Mouse (Mus musculus) adrenal gland, adult 18-20 months (tissue): ENCODE measurements at regions not wholly inside any gene's neighbourhood (a gene's known extent, or its start where the extent isn't known, plus 50 kb on each side); places are given as distances from the start of the nearest gene placed in this dataset.

Experiments
- DNase-seq, 2 experiments: peaks; one replicate each; pipeline ENCODE4 v3.0.0; 2021 to 2022; ENCODE audit warnings: low spot score in 2 of 2

DNA sequence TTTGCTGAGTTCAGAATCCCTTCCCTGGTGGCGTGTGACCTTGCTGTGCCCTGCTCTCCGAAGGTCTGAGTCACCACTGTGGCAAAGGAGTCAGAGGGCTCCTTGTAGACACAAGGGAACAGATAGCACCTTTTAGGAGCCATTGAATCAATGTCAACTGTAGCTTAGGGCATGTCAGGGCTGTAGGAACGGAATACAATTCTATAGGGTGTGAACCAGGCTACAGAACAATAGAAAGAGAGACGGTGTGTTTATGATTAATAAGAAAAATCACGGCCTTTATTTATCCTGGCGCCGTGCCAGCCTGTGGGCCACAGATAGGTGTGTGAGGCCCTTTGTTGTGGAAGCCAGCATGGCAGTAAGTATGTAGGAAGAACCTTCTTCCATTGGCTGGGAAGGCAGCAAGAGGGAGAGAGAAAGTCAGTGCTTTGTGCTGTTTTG is 228.4 kb upstream of the Foxq1 start:
- DNase-seq = no peak

DNA sequence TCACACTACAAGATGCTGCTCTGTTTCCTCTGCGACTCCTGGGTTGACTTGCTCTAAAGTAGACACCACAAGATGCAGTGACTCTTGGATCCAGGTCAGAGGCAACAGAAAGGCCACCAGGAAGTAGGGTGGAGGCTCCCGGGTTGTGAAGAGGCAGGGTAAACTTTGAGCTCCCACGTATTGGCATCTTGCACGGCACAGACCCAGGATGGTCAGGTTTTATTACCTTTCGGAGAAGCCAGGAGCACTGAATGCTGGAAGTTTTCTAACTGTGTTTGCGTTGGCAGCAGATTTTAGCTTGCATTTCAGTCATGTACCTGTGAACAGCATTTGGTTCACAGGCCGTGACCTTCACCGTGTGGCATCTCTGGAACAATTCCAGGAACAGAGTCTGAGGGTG is 227.2 kb upstream of the Foxq1 start:
- no peak for DNase-seq

DNA sequence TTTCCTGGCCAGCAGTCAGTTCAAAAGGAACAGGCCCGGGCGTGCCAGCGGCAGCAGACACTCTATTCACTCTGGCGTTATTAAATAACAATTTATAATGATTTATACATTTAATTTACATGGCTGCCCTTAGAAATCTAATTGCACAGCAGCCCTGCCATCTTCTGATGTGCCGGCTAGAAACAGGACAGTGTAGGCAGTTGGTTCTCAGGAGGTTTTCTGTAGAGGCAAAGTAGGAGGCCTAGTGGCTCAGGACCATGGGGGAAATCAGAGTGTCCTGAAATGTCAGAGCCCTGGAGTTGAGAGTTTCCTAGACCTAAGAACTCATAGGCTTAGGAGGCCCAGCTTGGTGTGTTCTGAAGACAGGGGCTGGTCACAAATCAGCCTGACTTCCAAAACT is 225.2 kb upstream of the Foxq1 start:
- no peak for DNase-seq

DNA sequence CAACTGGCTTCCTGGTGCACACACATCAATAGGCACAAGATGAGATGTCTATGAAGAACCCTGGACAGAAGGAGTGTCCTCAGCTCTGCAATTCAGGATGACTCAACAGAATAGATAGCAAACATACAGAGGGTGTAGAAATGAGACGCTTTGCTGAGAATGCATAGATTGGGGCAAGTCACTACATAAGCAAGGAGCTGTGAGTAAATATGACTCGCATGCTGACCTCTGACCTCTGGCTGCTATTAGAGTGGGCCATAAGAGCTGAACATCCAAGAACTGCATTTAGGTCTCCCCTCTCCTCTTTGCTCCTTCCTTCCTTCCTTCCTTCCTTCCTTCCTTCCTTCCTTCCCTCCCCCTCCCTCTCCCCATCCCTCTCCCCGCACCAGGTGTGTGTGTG is 221.0 kb upstream of the Foxq1 start:
- DNase-seq = no peak

DNA sequence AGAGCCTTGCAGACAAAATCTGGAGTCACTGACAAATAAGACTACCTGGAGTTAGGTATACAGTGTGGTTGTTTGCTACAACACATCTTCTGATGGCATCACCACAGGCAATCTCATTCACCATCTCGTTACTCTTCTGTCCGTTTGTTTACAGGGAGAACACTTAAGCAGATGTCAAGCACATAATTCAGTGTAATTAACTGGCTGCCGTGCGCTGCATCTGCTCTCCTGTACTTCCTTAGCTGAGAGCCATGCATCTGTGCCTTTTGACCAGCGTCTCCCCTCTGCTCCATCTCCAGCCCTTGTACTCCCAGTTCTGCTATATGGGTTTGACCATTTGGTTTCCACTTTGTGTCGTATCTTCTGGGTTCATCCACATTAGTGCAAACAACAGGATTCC is 218.3 kb upstream of the Foxq1 start:
- DNase-seq = no peak

DNA sequence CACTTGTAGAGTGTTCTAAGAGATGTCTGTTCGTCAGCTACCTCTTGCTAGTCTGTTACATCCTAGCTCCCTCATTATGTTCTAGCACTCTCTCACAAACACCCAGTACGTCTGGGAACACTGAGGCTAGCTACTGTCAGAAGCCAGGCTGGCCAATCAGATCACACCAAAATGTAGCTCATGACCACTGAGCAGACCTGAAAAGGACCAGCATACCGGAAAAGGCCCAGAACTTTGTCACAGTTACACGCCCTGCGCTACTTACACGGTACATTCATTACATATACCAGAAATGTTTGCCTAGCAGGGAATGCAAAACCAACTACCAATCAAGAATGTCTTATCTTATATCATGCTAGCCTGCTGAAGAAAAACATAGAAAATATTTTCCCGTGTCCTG is 216.5 kb upstream of the Foxq1 start:
- DNase-seq = no peak

DNA sequence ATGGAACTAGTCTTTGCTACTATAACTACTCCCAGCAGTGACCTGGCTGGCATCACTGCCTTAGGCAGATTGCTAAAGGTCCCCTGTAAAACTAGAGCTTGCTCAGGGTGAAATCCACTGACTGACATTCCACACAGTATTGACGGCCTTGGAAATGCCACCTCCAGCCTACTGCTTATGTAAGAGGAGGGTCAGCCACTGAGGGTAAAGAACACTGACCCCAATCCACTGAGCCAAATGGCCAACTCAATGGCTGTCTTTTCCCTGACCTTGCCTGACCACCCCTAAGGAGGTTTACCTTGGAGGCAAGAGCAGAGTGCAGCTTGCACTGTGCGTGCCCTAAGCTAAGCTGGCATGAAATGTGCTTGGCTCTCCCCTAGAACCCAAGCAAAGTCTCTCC is 216.0 kb upstream of the Foxq1 start:
- DNase-seq = no peak

DNA sequence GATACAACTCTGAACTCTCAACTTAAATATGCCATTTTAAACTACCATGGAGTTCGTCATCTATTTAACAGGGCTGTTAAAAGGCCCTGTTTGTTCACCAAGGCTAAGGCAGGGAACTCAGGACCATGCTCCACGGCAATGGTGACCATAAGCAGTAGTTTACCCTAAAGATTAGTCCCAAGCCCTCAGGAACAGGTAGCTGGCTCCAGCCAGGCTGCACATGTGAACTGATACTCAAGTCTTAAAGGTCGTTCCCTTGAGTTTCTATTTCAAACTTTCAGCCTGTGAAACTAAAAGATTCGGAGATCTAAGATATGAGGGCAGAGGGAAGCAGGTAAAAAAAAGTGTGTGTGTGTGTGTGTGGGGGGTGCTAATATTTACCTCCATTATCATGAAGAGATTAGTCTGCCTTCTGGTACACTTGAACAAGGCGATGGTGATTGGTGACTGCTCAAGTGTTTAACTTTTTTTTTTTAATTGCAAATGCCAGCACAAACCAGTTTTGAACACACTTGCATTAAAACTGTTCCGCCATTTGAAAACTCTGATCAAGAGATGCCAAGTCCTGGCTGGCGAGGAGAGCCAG is 215.5 kb upstream of the Foxq1 start:
- no peak for DNase-seq

DNA sequence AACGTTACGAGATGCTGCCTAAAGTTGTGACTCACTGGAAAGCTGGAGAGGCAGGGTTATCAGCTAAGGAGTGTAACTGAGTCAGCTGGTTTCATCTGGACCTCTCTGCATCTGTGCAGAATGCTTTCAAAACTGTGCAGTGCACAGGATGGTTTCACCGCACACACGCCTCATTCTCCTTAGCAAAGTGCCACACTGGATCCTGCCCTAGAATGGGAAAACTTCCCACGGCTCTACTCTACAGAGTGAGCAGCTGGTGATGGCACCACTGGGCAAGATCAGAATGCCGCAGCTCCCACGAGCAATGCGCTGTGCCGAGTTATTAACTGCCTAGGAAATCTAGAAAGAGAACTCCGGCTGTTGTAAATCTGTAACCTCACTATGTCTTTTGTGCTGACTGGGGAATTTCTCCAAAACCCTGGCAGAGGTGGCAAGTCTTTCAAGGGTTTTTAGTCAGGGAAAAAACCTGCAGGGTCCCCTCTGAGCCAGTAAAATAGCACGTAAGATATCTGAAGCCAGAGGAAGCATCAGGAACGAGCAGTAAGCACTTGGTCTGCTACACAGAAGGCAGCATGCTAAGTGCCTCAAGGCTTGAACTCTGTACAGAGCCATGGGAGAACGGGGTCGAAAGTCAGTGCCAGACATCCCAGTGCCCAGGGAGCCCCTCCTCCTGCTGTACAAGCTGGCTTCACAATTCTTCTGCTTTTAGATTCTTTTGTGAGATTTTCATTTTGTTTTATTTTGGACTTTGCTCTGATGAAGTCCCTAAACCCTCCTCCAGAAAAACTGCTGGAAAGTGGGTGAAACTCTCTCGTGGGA is 214.4 kb upstream of the Foxq1 start:
- no peak for DNase-seq

DNA sequence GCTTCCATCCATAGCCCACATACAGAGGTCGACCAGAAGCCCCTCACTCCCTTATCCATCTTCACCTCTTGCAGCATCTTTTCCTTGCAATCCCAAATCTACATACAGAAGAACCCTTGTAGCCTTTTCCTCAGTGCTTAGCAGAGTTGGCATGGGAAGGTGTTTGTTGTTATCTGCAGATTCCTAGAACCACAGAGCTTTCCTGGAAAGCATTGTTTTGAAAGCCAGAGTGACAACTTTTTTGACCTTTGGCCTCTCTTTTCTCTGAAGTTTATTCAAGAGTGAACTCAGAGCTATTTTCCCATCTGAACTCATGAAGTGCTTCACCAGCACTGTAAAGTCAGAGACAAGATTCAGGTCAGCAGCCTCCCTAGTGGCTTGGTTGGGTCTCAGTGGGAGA is 209.7 kb upstream of the Foxq1 start:
- no peak for DNase-seq

DNA sequence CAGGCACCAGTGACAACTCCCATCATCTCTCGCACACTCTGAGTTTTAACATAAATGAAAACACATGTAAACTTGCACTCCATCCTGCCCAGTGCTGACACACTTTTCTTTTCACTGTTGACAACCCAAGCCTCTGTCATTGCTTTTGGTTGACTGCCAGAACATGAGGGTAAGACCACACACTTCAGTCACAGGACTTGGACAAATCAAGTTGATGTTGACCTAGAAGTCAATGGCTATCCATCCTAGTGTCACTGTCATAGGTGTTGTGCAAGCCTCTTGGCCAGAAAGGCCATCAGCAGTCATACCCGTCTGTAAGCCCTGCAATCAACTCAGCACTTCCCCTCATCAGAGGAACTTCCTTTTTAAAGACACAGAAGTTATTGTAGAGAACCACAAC is 208.9 kb upstream of the Foxq1 start:
- no peak for DNase-seq

DNA sequence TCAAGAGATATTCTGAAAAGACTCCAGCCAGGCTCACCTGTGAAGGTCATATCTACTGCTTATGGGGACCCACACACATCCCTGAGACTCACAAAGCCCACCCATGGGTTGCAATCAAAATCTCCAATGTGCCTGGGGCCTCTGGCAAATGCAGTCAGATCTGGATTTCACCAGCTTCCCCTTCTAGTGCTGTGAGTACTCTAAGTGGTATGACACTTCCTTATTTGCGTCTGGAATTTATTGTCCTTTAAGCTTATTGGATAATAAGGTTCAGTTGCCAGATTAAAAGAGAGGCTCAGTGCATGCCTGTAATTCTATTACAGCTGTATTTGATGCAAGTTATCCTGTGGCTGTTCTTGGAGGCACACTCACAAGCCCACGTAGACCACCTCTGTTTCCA is 206.3 kb upstream of the Foxq1 start:
- DNase-seq = no peak

DNA sequence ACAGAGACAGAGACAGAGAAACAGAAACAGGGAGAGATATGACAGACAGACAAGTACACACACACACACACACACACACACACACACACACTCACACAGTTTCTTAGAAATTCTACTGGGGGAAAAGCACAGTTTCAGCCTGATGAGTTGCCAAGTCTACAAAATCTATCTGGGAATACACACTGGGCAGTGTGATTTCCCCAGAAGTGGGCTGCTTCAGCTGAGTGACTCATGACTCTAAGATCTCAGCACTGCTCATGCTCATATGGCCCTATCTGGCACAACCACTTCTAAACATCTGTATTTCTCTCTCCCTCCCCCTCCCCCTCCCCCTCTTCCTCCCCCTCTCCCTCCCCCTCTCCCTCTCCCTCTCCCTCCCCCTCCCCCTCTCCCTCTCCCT is 204.5 kb upstream of the Foxq1 start:
- no peak for DNase-seq

DNA sequence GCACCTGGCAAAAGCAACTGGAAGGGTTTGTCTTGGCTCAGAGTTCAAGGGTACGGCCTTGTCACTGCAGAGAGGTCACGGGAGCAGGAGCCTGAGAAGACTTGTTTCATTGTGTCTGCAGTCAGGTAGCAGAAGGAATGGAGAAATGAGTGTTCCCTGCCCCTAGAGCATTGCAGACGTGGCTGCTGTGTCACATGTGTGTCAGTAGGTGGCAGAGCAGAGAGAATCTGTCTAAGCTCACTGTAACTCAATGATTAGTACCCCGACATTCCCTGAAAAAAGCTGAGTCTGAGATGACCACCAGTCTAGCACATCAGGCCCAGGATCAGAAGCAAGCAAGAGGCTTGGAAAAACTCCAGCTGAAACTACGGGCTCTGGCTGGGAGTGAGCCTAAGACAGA is 203.1 kb upstream of the Foxq1 start:
- DNase-seq = no peak

DNA sequence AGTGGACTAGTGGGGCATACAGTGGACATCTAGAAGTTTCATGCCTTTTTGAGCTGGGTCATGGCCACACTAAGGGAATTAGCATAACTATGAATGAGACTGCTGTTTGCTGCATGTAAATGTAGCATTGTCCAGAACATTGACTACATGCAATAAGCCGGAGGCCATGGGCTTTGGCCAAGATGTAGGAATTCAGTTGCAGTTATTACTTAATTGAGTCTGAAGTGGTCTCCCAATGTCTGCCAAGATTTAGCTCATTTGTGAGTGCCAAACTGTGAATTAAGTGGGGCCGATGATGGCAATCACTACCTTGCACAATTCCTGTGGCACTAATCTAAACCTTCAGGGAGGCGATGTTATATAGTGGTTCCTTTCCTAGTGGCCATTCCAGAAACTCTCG is 196.6 kb upstream of the Foxq1 start:
- no peak for DNase-seq

DNA sequence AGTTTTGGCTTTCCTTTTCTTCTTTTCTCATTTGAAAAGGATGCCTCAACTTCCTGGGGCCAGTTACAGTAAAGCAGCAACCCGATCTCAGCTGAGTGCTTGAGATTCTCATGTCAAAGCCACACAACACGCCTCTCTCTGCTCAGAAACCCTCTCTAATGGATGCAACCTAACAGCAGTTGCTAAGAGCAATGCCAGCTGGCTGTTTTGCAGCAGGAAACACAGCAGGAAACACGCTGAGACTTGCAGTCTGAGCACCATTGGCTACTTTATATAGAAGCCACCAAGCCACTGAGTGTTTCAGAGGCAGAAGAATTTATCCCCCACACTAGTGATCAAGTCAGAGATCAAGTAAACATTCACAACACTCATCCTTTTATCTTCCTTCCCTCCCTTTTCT is 193.5 kb upstream of the Foxq1 start:
- no peak for DNase-seq

DNA sequence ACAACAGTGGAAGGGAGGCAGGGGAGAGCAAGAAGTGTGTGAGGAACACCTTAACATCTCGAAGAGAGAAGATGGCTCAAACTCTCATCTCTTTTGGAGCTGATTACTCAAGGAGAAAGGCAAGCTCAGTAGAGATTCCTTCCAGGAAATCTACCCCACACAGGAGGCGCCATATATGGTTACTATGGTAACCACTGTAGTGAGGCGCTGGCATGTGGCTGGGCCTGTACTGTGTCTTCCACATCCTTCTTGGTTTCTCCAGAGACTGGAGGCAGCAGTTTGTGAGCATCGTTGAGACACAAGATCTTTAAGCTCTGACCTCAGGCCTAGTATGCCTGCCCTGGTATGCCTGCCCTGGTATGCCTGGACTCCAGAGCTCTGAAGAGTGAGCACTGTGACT is 191.6 kb upstream of the Foxq1 start:
- no peak for DNase-seq

DNA sequence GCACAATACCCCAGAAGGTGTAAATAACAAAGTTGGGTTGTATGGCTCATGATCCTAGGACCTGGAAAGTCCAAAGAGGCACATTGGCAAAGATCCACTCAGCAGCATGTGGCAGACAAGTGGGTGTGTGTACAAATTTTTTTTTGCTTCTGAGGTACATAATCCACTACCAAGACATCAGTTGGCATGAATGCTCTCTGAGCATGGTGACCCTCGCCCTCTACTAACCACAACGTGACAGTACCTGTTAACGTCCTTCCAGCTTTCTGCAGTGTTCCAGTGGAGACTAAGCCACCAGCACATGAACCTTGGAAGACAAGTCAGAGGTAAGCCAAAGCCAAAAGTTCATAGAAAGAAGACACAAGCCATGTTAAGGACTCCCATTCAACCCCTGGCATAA is 188.7 kb upstream of the Foxq1 start:
- no peak for DNase-seq

DNA sequence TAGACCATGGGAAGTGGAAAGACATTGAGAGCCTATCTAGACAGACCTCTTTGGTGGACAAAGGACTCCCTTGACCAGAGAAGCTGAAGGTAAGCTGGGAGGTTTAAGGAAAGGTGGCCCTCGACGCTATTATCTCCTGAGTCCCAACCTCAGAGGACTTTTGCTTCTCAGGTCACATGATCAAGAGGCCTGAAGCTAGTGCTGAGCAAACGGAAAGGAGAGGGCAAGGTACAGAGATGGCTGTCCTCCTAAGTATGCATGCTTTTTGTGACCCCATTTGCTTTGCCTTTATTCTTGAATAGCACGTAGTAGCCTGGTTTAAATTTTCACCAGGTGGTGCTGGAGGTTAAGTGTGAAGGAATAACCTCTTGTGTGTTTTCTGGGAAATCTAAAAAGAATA is 186.8 kb upstream of the Foxq1 start:
- DNase-seq = no peak

DNA sequence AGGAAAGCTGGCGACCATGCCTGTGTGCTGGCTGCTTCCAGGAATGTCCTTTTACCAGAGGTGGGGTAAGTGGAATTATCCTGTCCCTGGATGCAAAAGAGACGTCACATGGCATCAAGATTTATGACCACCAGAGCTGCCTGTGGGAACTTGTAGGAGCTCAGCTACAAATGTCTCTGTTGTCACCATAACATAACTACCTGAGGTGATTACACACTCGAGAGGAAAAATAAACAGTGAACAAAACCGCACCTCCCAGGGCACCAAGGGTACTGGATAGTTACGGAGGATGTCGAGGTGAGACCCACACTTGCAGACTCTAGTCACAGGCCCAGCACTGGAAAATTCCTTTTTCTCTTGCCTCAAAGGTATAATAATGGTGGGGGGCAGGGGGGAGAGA is 185.1 kb upstream of the Foxq1 start:
- no peak for DNase-seq

DNA sequence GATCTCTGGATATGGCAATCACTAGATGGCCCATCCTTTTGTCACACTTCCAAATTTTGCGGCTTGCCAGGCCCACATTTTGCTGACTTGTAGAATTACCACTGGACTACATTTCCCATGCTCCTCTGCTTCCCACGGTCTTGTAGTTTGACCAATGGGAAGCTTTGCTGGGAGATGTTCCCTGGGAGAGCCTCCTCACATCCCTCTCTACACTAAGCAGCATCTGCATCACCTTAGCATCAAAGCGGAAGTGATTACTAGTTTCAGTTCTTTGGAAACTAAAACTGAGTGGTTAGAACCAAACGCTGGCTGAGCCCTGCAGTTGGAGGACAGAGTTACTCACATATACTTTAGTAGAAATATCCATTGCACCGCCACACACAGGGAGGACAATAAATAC is 181.9 kb upstream of the Foxq1 start:
- no peak for DNase-seq

DNA sequence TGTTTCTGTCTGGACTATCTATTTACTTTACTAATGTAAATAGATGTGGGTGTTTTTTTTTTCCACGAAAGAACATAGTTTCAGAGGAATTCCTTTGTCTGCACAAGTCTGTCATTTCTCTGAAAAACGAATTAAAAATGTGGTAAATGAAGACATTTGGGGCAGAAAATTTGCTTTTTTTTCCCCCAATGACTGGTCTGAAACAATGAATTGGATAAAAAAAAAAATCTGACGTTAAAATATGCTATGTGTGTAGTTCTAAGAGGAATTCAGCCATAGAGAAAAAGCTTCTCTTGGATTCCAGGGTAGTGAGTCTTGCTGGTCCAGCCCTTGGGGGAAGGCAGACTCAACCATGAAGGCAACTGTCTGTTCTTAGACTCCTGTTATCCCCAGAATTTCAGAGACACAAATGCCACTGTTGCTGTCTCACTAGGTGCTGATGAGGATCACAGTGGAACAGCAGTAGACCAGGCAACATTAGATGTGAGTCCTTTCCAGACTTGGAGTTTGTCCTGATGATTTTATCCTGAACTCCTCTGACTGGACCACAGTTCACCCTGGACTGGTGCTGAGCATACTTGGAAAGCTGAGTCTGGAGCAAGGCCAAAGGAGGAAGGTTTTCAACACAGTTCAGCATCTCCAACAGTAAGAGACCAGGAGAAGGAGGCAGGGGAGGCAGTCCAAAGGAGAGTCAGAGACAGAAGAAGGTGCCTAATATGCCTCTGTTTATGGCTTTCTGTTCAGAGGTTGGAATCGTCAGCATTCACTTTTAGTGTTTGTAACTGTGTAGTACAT is 162.3 kb upstream of the Foxq1 start:
- no peak for DNase-seq
